Mouse (Mus musculus): ENCODE measurements around the gene Aplp2.

The Aplp2 gene

DNA sequence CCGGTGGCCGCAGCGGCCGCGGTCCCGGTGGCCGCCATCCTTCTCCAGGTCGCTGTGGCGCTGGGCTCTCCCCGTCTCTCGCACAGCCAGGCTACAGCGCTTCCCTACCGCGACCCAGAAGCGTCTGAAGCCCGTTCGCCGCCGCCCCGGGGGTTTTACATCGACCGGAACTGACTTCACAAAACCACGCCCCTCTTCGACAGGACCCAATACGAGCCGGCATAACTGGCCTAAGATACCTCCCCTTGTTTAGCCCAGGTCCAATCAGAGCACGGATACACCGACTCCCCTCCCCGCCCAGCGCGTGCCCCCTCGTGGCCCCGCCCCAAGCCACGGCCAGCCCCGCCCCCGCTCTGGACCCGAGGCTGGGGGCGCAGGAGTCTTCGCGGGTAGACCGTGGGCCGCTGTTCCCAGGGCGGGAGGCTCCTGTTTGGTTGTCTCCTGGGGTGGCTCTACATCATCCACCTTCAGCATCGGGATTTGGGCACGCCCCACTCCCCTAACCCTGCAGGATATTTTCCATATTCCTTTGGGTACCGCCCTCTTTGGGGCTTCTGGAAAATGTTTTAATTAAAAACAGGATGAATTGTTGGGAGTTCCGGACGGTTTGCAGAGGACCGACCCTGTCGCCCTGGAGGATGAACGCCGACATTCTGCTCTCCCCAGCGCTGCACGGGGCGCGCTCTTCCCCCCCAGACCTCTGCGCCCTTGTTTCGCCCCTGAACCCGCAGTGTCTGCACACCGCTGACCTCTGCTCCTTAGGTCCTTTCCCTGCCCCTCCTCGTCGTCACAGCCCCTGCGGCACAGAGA is at the start of gene Aplp2:
Gene Aplp2 (minus strand): TSS at position 126 of the 810 bp plus-strand sequence.
- DNase-seq (ENCODE audit: low spot score in 2 of 2) = peak; percentile 96

DNA sequence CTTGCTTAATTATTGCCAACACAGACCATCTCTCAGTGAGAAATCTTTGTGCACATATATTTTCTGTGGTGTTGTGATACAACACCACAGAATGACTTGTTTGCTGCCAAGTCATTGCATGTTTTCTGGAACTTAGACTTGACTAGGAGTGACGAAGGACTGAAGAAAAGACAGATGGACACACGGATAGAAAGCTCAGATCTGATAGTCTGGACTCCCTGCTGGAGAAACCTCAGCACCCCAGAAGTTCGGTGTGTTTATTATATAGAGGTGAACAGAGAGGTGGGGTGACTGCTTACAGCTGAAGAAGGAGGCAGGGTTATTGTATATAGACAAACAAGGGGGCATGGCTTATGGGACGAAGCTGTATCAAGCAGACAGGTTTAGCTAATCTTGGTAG is 48.6 kb upstream of the Aplp2 start:
- no peak for DNase-seq (ENCODE audit: low spot score in 2 of 2)

DNA sequence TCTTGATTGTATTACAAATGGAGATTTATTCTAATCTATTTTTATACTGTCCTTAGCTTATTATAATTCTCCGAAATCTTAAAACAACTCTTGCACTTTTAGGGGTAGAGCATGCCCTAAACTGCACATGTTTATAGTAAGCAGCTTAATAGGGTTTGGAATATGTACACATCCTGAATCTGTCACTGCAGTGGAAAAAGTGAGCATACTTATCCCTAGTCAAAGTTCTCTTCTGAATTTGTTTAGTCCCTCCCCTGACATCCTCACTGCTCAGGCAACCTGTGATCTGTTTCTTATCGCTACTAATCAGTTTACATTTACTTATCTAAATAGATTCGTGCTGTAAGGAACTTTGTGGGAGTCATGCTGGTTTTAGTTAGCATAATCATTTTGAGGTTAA is 46.6 kb upstream of the Aplp2 start:
- DNase-seq (ENCODE audit: low spot score in 2 of 2) = no peak

DNA sequence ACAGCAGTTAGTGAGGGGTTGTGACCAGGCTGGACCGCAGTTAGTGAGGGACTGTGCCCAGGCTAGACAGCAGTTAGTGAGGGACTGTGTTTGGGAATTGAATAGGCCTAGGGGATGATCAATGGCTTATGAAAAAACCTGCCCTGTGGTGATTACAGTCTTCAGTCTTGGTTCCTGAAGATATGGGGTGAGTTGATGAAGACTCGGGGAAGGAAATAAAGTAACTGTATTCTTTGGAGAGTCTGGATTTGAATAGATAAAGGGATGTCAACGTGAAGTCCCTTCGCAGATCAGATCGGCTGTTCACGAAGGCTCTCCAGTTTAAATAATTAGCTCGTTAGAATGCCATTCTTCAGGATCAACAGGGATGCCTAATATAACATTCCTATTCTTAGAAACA is 44.3 kb upstream of the Aplp2 start:
- no peak for DNase-seq (ENCODE audit: low spot score in 2 of 2)

DNA sequence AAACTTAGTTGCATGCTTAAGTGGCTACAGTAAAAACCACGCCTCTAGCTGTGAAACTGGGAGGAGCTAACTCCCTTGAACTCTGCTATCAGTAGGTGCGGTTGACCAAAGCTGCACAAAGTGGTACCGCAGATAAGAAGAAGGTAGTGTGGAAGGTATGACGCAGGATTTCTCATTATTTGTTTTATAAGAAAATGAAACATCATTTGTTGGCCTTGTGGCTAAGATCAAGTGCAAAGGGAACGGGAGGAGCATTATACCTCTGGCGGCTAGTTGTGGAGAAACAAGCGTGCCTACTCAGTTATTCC is 43.0 kb upstream of the Aplp2 start:
- peak; percentile 50 to 61 for DNase-seq (ENCODE audit: low spot score in 2 of 2)

DNA sequence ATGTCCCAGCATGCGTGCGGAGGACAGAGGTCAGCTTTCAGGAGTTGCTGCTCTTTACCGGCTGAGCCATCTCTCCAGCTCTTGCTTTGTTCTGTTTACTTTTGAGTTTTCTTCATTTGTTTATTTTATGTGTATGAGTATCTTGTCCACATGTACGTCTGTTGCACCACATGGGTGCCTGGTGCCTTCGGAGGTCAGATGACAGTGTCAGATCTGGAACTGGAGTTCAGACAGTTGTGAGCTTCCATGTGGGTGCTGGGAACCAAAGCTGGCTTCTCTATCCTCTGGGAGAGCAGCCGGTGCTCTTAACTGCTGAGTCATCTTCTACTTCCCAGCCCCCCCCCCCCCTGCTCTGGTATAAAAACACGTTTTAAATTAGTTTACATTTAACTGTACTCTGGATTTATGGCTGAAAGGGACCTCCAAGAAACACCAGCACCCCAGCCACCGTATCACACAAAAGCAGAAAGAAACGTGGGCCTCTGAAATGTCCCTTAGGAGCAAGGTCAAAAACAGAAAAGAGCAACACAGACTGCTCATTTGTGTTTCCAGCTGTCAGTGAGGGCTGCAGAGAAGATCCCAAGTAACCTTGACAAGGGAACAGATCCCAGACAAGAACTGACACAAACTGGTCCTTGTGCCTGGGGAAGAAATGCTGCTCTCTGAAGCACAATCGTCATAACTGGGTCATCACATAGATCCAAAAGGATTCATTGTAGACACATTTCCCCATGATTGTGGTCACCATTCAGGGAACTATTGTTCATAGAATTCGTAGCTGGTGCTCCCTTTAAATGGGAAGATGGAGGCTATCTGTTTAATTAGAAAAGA is 42.5 kb upstream of the Aplp2 start:
- peak in 1 of 2 experiments; percentile 6 for DNase-seq (ENCODE audit: low spot score in 2 of 2)

DNA sequence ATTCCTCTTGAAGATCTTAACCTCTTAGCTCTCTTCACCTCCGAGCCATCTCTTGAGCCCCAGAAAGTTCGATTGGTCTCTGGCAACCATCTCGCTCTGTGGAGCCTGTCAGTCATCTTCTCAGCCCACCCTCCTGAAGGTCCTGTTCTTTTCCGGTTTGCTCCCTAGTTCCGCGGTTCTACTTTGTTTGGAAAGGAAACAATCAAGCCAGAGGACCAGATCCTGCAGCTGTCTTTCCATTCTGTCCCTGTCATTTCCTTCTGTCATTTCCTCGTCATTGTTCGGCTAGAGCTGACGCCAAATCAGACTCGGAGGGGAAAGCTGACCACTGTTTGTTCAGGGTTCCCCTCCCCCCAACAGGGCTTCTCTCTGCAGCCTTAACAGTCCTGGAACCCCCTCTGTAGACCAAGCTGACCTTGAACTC is 41.7 kb upstream of the Aplp2 start:
- no peak for DNase-seq (ENCODE audit: low spot score in 2 of 2)

DNA sequence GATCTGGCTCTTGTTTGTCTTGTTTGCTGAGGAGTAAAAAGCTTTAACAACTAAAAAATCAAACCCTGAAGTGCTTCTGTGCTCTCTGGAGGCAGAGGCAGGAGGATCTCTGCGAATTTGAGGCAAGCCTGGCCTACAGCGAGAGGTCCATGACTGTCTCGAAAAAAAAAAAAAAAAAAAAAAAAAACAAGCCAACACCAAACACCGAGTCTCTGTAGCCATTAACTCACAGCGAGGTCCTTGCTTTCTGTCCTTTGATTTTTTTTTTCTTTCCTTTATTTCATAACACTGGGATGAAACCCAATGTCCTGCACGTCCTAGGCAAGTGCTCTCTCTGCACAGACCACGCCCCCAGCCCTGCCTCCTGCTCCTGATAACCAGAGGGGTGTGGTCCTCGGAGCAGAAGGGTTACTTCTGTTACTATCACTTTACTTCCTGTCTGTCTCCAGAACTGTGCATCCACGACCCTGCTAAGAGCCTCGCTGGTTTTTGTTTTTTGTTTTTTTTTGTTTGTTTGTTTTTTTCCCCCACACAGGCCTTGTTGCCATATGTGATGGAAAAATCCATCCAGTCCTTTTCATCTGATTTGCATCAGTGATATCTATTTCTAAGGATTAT is 40.7 kb upstream of the Aplp2 start:
- peak in 1 of 2 experiments; percentile 10 for DNase-seq (ENCODE audit: low spot score in 2 of 2)

DNA sequence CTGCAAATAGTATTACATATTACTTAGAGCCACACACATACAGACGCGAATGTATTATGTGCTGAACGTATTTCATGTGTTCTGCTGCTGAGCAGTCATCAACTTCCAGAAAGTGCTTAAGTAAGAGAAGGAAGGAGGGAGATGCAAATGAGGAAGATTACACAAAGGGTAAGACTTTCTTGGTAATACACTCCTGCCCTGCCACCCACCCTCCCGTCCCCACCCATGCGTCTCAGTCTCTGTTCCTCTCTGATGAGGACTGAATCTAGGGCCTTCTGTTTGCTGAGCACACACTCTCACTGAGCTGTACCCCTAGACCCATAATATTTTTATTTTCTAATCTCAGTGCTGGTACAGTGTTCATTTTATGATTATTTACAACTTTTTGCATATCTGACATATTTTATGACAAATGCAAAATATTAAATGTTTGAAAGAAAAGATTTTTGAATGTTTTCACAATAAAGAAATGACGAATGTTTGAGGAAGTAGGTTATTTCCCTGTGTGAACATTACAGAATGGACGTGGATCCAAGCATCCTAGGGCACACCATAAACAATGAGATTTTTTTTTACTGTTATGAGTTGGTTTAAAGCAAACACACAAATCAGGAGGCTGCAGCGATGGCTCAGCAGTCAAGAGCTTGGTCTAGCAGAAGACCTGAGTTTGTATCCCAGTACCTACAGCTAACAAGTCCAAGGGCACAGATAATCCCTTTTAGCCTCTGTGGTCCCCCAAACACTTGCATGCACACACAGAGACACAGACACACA is 36.0 kb upstream of the Aplp2 start:
- DNase-seq (ENCODE audit: low spot score in 2 of 2) = no peak

DNA sequence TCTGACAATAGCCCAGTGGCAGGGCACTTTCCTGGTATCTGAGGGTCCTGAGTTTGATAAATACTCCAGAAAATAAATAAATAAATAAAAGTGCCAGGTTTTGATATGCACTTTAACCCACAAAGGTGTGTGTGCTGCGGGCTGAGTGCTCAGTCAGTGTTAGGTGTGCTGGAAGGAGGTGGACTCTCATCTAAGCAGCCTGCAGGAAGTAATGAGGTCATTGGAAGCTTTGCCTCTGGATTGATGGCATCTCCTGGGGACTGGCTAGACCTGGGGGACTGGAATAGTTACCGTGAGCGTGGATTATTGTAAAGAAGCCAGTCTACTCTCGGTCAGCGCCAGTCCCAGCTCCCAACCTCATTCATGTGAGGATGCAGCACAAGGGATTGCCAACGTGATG is 34.8 kb upstream of the Aplp2 start:
- DNase-seq (ENCODE audit: low spot score in 2 of 2) = no peak

DNA sequence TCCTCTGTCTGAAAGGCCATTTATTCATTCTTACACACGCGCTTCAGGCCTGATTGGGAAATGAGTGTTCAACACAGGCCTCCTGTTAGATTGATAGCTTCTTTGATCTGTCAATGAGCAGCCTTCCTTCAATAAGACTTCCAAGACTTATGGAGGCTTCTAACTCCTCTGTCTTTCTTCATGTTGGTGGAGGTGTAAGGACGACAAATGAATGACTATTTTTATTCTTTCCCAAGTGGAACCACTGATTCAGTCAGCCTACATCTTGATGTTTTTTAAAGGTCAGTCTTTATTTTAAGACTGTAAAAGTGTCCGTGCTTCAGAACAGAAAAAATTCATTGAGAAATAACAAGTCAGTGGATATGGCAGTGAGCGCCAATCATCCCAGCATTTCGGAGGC is 33.4 kb upstream of the Aplp2 start:
- DNase-seq (ENCODE audit: low spot score in 2 of 2) = no peak

DNA sequence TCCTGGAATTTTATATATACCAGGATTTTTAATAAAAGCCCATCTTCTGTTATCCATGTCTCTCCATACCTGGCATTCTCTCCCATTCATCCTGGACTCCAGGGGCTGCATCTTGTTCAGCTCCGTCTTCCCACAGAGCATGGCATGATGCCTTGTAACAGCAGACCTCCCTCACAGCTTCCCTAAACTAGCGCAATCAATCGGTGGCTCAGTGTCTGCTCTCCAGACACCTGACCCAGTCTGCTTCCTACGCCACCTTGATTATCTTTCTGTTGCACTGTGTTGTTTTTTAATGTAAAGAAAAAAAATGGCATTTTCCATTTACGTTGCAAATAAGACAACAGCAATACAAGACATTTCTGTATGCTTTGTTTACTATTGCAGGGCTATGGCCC is 32.3 kb upstream of the Aplp2 start:
- DNase-seq (ENCODE audit: low spot score in 2 of 2) = no peak

DNA sequence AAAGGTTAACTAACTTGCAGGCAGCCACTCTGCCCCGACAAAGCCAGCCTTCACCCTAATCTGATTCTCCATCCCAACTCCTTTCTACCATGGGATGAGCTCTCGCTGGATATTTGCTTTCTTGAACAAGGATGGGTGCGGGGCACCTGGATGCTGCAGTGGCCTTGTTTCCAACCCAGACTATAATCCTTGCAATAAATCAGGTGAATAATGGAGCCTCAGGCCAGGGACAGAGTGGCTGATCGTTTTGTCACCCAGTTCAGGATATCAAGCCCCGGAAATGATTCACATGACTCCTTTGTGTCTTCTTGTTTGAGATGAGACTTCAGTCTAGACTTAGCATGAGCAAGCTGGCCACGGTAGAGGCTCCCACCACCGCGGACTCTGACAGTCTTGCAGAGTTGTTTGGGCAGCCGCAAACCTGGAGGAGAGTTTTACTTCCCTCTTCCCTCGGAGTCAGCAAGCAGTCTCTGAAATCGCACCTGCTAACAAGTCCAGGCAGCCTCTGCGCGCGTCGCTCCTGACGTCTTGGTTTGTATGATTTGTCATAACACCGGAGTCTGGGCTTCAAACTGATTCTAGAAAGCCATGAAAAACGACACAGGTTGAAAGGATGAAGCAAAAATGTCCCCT is 31.8 kb upstream of the Aplp2 start:
- DNase-seq (ENCODE audit: low spot score in 2 of 2) = peak; percentile 30 to 57

DNA sequence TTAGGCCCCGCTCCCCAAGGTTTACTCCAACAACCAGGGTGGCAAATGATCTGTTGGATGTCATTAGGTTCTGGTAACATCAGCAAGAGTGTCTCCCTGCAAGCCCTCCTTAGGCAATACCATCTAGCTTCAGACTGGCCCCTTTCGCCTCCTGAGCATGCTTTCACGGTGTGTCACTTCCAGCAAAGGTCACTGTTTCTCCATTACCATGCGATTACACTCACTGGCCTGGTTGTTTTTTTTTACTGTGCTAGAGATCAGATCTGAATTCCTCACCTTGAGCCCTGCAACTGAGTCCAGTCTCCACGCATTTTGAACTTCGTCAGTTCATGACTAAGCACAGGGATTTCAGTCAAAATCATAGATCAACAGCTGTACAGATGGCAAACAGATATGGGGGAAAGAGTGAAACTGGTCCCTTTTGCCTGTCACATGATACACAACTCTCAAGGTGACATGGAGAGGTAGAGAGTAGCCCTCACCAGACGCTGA is 29.6 kb upstream of the Aplp2 start:
- no peak for DNase-seq (ENCODE audit: low spot score in 2 of 2)

DNA sequence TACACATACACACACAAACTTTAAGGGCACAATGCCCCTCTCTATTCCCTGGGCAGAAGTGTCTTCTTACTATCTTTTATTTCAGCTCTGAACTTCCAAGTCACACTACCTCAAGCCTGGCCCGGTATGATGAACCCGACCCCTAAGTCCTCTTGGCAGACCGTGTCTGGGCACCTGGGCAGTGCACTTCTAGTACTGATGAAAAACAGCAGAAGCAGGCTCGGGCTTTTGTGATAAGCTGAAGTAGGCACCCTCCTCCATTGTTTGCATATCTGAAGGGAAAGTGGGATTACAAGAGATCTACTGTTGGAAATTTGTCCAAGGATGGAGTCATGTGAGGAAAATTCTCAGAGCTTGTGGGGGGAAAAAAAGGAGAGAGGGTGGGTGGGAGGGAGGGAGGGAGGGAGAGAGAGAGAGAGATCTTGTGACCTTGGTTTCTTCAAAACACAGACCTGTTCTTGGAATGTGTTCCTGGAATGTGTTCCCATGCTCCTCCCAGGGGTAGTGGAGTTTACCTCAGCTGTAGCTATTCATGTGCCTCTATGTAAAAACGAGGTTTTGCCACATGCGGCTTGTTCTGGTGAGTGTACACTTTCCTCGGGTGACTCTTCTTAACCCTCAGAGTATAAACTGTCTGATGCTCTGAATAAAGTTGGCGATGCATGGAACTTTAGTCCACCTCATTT is 29.1 kb upstream of the Aplp2 start:
- no peak for DNase-seq (ENCODE audit: low spot score in 2 of 2)

DNA sequence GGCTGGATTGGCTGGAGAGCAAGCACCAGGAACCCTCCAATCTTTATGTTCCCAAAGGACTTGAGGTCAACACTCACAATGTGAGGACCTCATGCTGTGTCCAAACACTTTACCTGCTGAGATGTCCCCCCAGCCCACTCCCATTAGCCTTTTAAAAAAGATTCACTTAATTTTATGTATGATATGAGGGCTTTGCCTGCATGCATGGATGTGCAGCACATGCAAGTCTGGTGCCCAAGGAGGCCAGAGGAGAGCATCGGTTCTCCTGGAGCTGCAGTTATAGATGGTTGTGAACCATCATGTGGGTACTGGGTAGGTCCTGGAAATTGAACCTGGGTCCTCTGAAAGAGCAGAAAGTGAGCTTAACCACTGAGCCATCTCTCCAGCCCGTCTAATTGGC is 27.9 kb upstream of the Aplp2 start:
- DNase-seq (ENCODE audit: low spot score in 2 of 2) = no peak

DNA sequence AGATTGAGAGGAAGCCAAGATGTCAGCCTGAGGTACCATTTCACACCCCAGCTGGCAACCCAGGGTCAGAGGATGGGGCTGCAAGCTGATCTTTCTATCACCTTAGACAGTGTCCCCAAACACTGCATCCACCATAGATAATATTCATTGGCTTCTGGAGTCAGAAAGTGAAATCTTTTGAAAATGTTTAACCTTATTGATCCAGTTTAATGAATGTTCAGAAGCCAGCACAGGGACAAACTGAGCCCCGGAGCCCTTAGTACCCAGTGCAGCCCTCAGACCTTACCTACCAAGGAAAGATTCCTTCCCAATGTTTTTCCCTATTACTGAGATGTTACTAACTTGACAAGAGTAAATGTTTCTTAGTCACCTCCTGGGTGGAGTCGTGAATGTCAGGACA is 26.9 kb upstream of the Aplp2 start:
- DNase-seq (ENCODE audit: low spot score in 2 of 2) = no peak

DNA sequence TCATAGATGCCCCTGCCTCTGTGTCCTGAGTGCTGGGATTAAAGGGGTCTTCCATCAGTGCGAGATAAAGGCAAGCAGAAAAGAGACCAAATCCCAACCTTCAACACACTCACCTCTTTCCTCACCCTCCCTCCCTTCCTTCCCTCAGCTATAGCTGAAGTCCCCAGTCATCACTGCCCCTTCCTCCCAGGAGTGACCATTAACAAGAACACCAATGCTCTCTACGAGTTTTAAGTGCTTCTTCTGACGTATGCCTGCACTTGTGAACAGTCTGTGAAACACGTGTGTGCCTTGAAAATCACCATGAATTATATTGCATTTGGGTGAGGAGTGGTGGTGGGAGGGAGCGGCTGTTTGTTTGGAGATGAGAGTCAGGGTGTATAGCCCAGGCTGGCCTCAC is 24.5 kb upstream of the Aplp2 start:
- DNase-seq (ENCODE audit: low spot score in 2 of 2) = no peak

DNA sequence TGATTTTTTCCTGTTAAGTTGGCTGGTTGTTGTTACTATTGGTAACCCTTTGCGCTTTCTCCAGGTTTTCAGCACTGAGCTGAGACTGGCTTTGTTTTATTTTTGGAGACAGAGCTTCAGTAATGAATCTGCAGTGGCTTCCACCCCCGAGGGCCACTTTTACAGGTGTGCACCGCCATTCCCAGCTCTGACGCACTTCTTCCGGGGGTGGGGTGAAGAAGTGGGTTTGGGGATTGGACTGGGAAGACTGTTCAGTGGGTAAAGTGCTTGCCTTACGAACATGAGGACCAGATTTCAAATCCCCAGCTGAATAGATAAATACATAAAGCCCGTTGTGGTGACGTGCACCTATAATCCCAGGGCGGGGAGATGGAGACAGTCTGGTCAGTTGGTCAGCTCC is 23.9 kb upstream of the Aplp2 start:
- no peak for DNase-seq (ENCODE audit: low spot score in 2 of 2)

DNA sequence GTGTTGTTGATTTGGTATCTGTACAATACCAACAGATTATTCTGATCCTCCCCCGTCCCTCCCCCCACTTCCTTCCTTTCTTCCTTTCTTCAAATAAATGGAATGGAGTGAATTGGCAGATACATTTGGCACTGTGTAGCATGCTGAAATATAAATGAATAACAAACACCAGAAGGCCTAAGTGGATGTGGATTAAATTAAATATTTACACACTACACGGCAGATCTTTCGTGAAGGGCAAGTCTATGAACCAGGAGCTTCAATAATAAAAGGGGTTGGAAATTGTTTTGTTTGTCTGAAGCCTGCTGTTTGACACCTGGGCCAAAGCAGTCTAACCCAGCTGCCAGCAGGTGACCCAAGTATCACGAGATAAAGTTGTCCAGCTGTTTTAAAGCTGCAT is 23.4 kb upstream of the Aplp2 start:
- no peak for DNase-seq (ENCODE audit: low spot score in 2 of 2)

DNA sequence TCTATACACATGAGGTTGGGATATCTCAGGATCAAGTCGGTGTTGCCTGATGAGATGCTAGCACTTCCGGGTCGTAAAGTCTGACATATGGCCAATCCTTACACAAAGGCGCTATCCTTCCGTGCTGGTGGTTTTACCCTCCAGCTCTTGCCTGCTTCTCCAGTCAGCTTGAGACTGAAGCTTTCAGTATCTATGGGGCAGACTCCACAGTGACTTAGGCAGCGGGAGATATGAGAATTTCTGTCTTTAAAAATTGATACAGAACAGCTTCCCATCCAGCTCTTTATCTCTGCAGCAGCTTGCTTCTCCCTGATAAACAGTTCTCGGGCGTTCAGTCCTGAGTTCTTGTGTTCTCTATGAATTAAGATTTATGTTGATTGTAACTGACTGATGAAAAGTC is 14.9 kb upstream of the Aplp2 start:
- no peak for DNase-seq (ENCODE audit: low spot score in 2 of 2)

Measured in natural killer cell, adult 2 months (primary cell).